Mouse (Mus musculus) limb, embryonic 11.5 days (tissue): ENCODE measurements at regions not wholly inside any gene's neighbourhood (a gene's known extent, or its start where the extent isn't known, plus 50 kb on each side); places are given as distances from the start of the nearest gene placed in this dataset.
"Not testable (repeated sequence)": the region's sequence is repeated elsewhere in the genome, so short reads cannot be mapped to it uniquely, and the experiment has no call there.

ENCODE experiments used
- ATAC-seq: fragments of 200-750 bp; cut with Nextera tagmentation; 2 replicates; pipeline ENCODE4 v1.8.0; 2017; ENCODE audit warnings: low read depth; ENCODE audit not compliant: insufficient number of reproducible peaks, low FRiP score, low TSS enrichment
- DNase-seq: peaks from one replicate; pipeline ENCODE4 v3.0.0-alpha.2; 2015; ENCODE audit warnings: low spot score
- H3K27ac ChIP-seq: fragments of 300-500 bp; sonication (generic); replicated peaks from 2 replicates; pipeline ENCODE4 v1.5.1; 2014; ENCODE audit warnings: low read depth, mild to moderate bottlenecking, low read length
- H3K27me3 ChIP-seq: fragments of 300-500 bp; sonication (generic); 2 replicates; pipeline ENCODE4 v1.6.1; 2014; ENCODE audit warnings: mild to moderate bottlenecking, low read length, mixed read lengths; ENCODE audit not compliant: control insufficient read depth, insufficient read depth
- H3K36me3 ChIP-seq: fragments of 300-500 bp; sonication (generic); 2 replicates; pipeline ENCODE4 v1.6.1; 2014; ENCODE audit warnings: mild to moderate bottlenecking, low read length, moderate library complexity, mixed read lengths; ENCODE audit not compliant: control insufficient read depth, insufficient read depth
- H3K4me1 ChIP-seq: fragments of 300-500 bp; sonication (generic); 2 replicates; pipeline ENCODE4 v1.6.1; 2014; ENCODE audit warnings: low read length, mixed read lengths; ENCODE audit not compliant: control insufficient read depth, insufficient read depth
- H3K4me2 ChIP-seq: fragments of 300-500 bp; sonication (generic); 2 replicates; pipeline ENCODE4 v1.6.1; 2014; ENCODE audit warnings: low read depth, mild to moderate bottlenecking, moderate library complexity; ENCODE audit not compliant: severe bottlenecking
- H3K4me3 ChIP-seq: fragments of 300-500 bp; sonication (generic); 2 replicates; pipeline ENCODE4 v1.5.1; 2014; ENCODE audit warnings: low read depth, low read length
- H3K9ac ChIP-seq: fragments of 300-500 bp; sonication (generic); 2 replicates; pipeline ENCODE4 v1.6.1; 2014; ENCODE audit warnings: mild to moderate bottlenecking, low read length
- H3K9me3 ChIP-seq: fragments of 300-500 bp; sonication (generic); 2 replicates; pipeline ENCODE4 v1.6.1; 2016; ENCODE audit warnings: low read length; ENCODE audit not compliant: control insufficient read depth
- WGBS: fragments of 180-500 bp; shearing (Covaris S2); extraction: QIAGEN DNeasy Blood & Tissue Kit; methylation state at CpG from one replicate; pipeline ENCODE4 v1.1.7; 2014; 5-methylcytosine and 5-hydroxymethylcytosine counted together

- no peak overlapping the region for H3K4me3 ChIP-seq
- ATAC-seq (no peak), DNase-seq (no peak)
- H3K27me3 ChIP-seq: no peaks in the 10 kb centered on the region
- H3K4me1 ChIP-seq: no peaks in the 10 kb centered on the region
- H3K36me3 ChIP-seq: no peaks in the 10 kb centered on the region
- H3K9me3 ChIP-seq: no peaks in the 10 kb centered on the region
- H3K9ac ChIP-seq: no peak overlapping the region
- no peak overlapping the region for H3K27ac ChIP-seq
- H3K4me2 ChIP-seq: no peak overlapping the region
- WGBS: 83% methylated on average over 5 of the region's 5 CpGs
Measured at GRCm38 (mm10) chr13:52346027-52346375, 185.1 kb downstream of the Diras2 start.

GRCm38 (mm10) chr13:52347631-52348030 lies 183.4 kb downstream of the Diras2 start:
- no peak for ATAC-seq
- H3K4me1 ChIP-seq: no peaks in the 10 kb centered on the region
- H3K9ac ChIP-seq: no peak overlapping the region
- H3K9me3 ChIP-seq: no peaks in the 10 kb centered on the region
- no peak overlapping the region for H3K27ac ChIP-seq
- no peaks in the 10 kb centered on the region for H3K27me3 ChIP-seq
- no peak overlapping the region for H3K4me3 ChIP-seq
- H3K36me3 ChIP-seq: no peaks in the 10 kb centered on the region
- H3K4me2 ChIP-seq: no peak overlapping the region
- no peak for DNase-seq
- WGBS: 54% methylated on average over 2 of the region's 2 CpGs

- no peak overlapping the region for H3K27ac ChIP-seq
Measured at GRCm38 (mm10) chr13:52349606-52350005, 181.5 kb downstream of the Diras2 start.

GRCm38 (mm10) chr13:52352576-52352975 lies 178.5 kb downstream of the Diras2 start:
- Histone ChIP-seq H3K4me1 (no peaks in the 10 kb centered on the region), H3K27ac (no peak overlapping the region), H3K36me3 (no peaks in the 10 kb centered on the region), H3K9ac (no peak overlapping the region), H3K4me2 (no peak overlapping the region), H3K4me3 (no peak overlapping the region), H3K9me3 (no peaks in the 10 kb centered on the region), H3K27me3 (no peaks in the 10 kb centered on the region)
- no peak for ATAC-seq
- WGBS: 68% methylated on average over 4 of the region's 4 CpGs
- DNase-seq: peak; percentile 53

More at GRCm38 (mm10) chr13:52349606-52350005, 181.5 kb downstream of the Diras2 start:
- Histone ChIP-seq H3K9ac (no peak overlapping the region), H3K4me1 (no peaks in the 10 kb centered on the region), H3K4me2 (no peak overlapping the region), H3K9me3 (no peaks in the 10 kb centered on the region), H3K4me3 (no peak overlapping the region), H3K27me3 (no peaks in the 10 kb centered on the region), H3K36me3 (no peaks in the 10 kb centered on the region)
- no peak for ATAC-seq
- 93% methylated on average over 5 of the region's 5 CpGs for WGBS
- no peak for DNase-seq

GRCm38 (mm10) chr13:52353437-52353836 lies 177.6 kb downstream of the Diras2 start:
- no peak overlapping the region for H3K27ac ChIP-seq
- 84% methylated on average over 3 of the region's 3 CpGs for WGBS
- no peak for DNase-seq

GRCm38 (mm10) chr13:52353966-52354365 lies 177.1 kb downstream of the Diras2 start:
- ATAC-seq (no peak), DNase-seq (no peak)
- 83% methylated on average over 2 of the region's 2 CpGs for whole genome bisulfite sequencing
- no peaks in the 10 kb centered on the region for H3K4me1 ChIP-seq
- no peak overlapping the region for H3K27ac ChIP-seq
- no peaks in the 10 kb centered on the region for H3K36me3 ChIP-seq
- H3K27me3 ChIP-seq: no peaks in the 10 kb centered on the region
- H3K9ac ChIP-seq: no peak overlapping the region
- H3K9me3 ChIP-seq: no peaks in the 10 kb centered on the region
- no peak overlapping the region for H3K4me3 ChIP-seq
- no peak overlapping the region for H3K4me2 ChIP-seq

More at GRCm38 (mm10) chr13:52353437-52353836, 177.6 kb downstream of the Diras2 start:
- Histone ChIP-seq H3K4me1 (no peaks in the 10 kb centered on the region), H3K36me3 (no peaks in the 10 kb centered on the region), H3K27me3 (no peaks in the 10 kb centered on the region), H3K9me3 (no peaks in the 10 kb centered on the region), H3K4me2 (no peak overlapping the region), H3K4me3 (no peak overlapping the region), H3K9ac (no peak overlapping the region)
- no peak for ATAC-seq

GRCm38 (mm10) chr13:52355921-52356320 lies 175.2 kb downstream of the Diras2 start:
- H3K4me1 ChIP-seq, ATAC-seq, DNase-seq, H3K36me3 ChIP-seq, H3K27ac ChIP-seq, H3K9ac ChIP-seq, H3K4me3 ChIP-seq, H3K27me3 ChIP-seq, H3K9me3 ChIP-seq, H3K4me2 ChIP-seq: not testable (repeated sequence)
- WGBS: 83% methylated on average over 3 of the region's 4 CpGs

- not testable (repeated sequence) for H3K27ac ChIP-seq, H3K9ac ChIP-seq, H3K36me3 ChIP-seq, H3K9me3 ChIP-seq, H3K27me3 ChIP-seq, H3K4me3 ChIP-seq, ATAC-seq, H3K4me1 ChIP-seq, H3K4me2 ChIP-seq, DNase-seq
- WGBS: 89% methylated on average over 4 of the region's 4 CpGs
Measured at GRCm38 (mm10) chr13:52359332-52359731, 171.7 kb downstream of the Diras2 start.

- DNase-seq (no peak), ATAC-seq (no peak)
- Histone ChIP-seq H3K9ac (no peak overlapping the region), H3K4me1 (no peaks in the 10 kb centered on the region), H3K27ac (no peak overlapping the region), H3K4me3 (no peak overlapping the region), H3K4me2 (no peak overlapping the region), H3K27me3 (no peaks in the 10 kb centered on the region), H3K9me3 (no peaks in the 10 kb centered on the region), H3K36me3 (no peaks in the 10 kb centered on the region)
- 87% methylated on average over 4 of the region's 4 CpGs for WGBS
Measured at GRCm38 (mm10) chr13:52361177-52361846, 169.8 kb downstream of the Diras2 start.
